Mouse (Mus musculus) adrenal gland (tissue): ENCODE measurements at regions not wholly inside any gene's neighbourhood (a gene's known extent, or its start where the extent isn't known, plus 50 kb on each side); places are given as distances from the start of the nearest gene placed in this dataset.

Experiments used
- intact Hi-C: fragments of 180-260 bp; cut with DNase I; formaldehyde crosslinking; loops from one replicate; pipeline ENCODE4 v1.15.1; 2025

DNA sequence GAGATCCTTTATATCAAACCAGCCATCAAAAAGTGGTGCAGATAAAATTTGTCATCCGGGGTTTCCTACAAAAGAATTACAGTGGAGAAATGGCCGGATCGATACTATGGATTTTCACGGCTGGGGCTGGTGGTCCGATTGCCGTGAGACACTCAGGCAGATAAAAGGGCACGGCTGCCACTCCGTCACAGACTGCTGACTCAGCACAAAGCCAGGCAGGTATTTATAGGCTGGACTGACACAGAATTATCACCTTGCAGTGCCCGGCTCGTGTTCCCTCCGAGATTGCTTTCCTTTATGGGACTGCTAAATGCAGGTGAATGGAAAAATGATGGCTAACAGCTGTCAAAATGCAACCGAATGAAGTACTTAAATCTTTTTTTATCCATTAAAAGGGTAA lies 199.5 kb upstream of the Zfp64 start:
- intact Hi-C loops = no loop called here

DNA sequence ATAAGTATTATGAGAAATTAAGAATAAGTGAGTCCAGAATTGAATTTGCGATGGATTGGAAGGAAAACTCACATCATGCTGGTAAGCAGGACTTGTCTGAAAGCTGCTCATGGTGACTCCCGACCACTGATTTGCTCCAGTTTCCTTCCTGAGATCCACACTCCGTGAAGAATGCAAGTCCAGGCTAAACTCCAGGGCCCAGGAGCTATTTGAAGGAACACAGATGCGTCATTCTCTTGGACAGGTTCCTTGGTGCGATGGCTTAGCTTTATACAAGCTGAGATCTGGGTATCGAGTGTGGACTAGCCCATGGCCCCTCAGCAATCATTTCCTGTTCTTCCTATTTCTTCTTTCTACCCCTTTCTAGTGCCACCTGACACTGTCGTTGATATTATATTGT lies 192.3 kb upstream of the Zfp64 start:
- intact Hi-C loops = no loop called here

DNA sequence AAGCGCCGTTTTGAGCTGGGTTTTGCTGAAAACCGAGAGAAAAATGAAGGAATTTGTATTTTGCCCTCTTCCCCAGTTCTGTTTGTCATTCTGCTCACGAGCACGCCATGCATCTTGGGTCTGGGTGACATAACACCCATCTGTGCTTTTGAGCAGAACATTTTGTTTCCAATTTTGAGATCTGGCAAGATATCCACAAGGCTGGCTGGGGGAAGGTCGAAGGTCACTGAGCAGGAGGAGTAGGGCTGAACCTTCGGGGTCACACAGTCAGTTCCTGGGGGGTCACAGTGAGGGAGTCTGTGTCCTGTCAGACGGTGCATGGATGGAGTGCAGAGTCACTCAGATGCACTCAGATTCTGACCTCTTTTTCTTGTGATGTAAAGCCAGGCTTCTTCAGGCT lies 186.8 kb upstream of the Zfp64 start:
- intact Hi-C loops = no loop called here

DNA sequence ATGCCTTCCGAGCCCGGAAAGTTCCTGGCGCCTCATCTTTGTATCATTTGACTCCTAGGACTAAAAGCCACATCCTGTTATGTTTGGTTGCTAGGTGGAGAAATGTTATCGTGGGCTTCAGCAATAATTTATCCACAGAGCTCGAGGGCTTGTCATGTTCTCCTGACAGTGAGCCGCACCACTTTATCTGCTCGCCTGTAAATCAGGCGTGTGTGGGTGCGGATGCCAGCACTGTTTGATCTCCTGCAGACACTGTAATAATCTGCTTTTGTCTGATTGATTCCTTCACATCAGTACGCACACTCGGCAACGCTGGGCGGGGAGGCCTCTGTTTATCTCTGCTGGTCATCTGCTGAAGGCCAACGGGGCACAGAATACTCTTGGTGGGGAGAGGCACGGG lies 178.5 kb upstream of the Zfp64 start:
- intact Hi-C loops = no loop called here

DNA sequence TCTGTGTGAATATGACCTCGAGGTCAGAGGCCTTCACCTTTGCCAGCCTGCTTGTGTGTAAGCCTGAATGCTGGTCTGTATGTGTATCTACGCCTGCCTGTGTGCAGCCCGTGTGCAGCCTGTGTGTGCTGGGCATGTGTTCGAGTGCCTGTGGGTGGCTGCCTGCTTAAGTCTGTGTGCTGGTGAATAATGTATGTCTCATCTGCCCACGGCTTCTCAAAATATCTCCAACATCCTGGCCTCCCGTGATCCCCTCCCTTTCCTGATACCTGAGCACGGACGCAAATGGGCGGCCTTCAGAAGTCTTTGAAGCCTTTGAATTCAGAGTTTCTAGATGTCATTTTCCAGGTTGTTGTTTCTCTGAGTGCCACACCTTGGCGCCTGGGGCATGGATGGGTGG lies 170.1 kb upstream of the Zfp64 start:
- intact Hi-C loops = no loop called here

DNA sequence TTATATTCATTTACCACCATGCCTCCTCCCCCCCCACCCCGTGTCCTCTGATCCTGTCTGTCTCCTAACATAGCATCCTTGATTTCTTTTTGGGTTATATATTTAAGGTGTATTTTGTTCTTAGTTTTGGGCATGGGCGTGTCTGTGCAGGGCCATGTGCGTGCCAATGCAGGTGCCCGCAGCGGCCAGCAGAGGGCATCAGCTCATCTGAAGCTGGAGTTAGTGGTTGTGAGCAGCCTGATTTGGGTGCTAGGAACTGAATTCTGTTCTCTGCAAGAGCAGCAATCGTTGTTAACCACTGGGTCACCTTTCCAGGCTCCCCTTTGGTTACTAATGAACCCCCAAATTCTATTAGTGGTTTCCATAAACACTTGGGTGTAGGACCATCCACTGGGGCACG lies 167.5 kb upstream of the Zfp64 start:
- intact Hi-C loops = no loop called here

DNA sequence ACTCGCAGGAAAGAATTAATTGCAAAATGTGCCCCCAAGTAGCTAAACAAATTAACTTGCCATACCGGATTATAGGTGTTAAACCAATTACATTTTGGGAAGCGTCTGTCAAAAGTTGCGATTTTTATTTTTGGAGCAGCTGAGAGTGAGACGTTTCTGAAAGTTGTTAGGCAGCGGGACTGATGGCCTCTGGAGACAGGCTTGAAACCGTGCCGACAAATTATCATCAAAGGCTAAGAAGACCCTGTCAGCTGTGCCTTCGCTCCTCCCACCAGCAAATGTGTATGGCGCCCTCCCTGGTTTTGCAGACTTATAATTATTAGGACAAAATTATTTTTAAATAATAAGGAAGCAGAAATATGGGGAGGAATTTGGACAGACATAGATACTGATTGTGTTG lies 161.5 kb upstream of the Zfp64 start:
- intact Hi-C loops = no loop called here

DNA sequence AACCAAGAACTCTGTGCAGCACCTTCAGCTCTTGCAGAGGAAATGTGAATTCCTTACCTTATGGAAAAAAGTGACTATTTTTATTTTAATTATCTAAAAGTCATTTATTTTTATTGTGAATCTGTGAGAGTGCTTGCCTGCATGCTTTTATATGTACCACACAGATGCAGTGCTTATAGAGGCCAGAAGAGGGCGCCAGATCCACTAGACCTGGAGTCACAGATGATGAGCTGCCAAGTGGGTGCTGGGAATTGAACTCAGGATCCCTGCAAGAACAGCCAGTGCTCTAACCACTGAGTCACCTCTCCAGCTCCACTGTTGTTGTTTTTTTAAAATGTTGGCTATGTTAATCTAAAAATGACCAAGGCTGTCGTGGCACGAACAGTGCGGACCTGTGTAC lies 153.7 kb upstream of the Zfp64 start:
- intact Hi-C loops = loop anchor here (5.0 kb wide), 1 partner anchor 47 kb away; no protein-coding TSS in a partner anchor

DNA sequence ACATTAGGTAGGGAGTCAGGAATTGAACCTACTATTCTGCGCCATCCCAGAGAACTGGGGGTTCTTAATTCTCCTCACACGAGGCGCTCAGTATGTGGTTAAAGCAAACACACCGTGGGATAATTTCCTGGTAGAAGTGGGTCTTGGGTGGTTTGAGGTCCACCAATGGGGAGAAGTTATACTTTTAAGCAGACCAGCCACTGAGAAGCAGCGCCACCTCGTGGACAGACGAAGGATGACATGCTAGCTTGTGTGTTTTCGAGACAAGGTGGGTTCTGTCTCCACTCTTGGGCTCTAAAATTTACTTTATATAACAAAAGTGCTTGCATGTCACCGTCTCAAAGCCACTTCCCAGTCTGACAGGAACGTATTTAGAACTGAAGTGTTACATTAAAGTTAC lies 152.7 kb upstream of the Zfp64 start:
- intact Hi-C loops = loop anchor here (5.0 kb wide), 1 partner anchor 46 kb away; no protein-coding TSS in a partner anchor

DNA sequence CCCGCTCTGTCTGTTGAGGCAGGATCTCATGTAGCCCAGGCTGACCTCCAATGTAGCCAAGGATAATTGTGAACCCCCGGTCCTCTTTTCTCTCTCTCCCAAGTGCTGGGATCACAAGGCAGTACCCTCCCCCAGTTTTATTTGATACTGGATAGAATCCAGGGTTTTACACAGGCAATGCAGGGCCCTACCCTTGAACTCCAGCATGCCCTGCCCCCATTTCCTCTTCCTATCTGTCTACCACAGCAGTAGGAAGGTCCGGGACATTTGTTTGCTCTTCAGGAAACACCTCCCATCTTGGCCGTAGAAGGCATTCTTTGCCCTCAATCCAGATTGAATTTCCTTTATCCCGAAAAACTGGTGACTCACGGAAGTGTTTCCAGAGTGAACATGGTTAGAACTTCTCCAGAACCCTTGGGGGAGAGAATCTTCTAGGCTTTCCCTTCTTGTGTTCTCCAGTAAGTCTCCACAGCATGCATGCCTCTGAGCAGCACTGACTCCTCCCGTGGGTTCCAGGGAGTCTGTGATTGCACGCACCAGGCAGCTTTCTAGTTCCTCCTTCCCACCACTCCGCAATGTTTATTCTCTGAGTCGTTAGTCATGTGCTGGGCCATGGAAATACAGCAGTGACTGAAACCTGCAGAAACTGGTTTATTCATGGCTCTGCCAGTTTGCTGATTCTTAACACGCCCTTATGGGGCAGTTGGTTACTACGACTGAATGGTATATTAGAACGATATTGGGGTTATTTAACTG lies 146.3 kb upstream of the Zfp64 start:
- intact Hi-C loops = no loop called here

DNA sequence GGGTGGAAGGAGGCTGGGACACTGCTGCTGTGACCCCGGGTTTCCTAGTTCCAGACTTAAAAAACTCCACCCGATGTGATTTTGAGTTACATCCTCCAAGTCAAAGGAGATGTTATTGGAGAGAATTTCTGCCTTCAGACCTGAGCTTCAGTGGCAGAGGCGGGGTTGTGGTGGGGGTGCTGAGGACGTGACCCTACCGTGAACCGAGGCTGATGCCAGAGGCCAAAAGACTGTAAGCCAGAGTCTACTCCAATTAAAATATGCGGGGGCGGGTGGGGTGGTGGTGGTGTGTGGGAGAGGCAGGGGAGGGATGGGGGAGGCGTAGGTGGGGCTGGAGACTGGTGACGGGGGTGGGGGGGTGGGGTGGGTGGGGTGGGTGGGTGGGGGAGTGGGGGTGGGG lies 145.1 kb upstream of the Zfp64 start:
- intact Hi-C loops = no loop called here

DNA sequence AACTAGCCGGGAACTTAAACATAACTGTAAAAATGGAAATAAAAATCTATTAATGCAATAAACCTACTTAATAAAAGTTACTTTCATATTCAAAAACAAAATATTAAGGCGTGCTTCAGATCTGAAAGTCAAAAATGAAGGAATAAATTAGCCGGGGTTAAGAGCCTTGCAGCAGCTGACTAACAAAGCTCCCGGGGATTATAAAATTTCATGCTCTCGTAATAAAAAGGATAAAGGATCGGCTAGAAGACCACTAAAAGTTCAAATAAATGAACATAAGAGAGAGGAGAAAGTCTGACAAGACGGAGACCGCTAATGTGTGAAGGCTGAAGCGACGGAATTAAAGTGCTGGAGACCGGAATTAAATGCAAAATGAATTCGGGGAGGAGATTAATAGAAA lies 144.3 kb upstream of the Zfp64 start:
- intact Hi-C loops = no loop called here

DNA sequence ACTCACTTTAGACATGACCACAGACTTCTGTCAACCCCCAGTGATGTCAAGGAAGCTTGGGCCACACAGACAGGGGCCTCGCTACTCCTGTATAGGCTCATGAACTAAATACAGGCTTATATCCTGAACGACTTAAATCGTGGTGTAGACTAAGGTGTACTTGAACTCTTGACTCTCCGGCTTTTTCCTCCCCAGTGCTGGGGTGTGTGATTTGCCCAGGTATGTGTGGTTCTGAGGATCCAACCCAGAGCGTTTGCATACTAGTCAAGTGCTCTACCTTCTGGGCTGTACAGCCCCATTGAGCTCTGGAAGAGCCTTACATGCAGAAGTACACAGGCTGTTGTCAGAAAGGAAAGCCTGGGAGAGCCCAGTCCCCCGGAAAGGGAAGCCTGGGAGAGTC lies 143.2 kb upstream of the Zfp64 start:
- intact Hi-C loops = no loop called here

DNA sequence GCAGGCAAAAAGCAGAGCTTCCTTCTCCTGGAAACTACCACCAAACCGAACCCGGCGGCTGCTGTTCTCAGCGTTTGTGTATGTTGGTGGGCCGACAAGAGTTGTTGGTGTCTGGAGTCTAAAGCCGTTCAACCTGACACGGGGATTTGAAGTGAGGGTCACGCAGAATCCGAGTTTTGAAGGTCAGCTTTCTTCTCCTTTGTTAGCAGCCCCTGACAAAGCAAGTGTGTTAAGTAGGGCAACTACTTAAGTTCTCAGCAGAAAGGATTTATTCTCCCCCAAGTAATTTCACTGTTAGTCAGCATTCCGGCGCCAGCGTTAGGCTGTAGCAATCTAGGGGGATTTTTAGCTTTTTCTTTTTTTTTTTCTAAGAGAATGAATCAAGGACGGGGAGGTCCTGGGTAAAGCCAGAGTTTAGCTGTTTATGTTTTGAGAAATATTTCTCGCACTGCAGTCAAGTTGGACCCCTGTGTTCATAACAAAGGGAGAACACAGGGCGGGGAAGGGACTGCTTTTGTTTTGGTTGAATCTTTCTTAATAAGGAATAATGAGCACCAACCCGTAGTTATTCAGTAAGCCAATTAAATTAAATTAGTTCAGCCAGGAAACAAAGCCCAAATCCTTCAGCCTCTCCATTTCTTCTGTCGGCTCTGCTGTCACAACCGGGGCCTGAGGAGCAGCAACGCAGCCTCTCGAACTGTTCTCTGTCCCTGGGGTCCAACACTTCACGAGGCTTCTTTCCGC lies 138.8 kb upstream of the Zfp64 start:
- intact Hi-C loops = no loop called here

DNA sequence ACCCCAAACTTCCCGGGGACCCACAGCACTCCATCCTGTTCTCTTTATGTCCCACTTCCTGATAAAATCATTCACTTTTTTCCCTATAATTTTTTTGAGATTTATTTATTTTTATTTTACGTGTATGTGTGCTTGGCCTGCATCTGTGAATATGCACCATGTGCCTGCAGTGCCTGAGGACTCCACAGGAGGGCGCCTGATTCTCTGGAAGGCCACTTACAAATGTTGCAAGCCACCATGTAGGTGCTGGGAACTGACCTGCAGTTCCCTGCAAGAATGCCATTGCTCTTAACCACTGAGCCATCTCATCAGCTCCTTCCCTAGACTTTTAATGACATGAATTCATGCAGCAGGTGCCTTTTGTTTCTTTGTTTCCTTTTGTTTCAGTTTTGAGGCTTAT lies 134.9 kb upstream of the Zfp64 start:
- intact Hi-C loops = no loop called here

DNA sequence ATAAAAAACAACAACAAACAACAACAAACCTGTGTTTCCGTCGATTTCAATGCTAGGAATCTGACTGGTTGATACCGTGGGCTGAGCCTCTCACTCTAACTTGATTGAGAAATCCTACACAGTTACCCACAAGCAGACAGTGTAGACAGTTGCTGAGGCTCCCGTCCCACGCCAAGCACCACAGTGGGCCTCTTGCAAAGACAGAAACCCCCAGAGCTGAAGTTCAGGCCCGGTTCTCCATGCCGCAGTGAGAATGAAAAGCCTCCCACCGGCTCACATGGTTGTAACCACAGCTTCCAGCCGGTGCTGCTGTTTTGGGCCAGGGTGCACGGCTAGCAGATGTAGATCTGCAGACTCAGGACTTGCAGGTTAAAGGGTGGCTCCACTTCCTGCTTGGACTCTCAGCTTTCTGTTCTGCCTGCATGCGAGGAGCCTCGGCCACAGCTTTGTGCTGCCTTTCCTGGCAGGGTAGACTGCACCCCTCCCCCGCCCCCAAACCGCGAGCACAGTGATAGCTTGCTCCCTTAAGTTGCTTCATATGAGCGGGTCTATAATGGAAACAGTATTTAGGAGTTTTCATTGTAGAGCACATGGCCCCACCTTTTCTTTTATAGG lies 133.6 kb upstream of the Zfp64 start:
- intact Hi-C loops = no loop called here

DNA sequence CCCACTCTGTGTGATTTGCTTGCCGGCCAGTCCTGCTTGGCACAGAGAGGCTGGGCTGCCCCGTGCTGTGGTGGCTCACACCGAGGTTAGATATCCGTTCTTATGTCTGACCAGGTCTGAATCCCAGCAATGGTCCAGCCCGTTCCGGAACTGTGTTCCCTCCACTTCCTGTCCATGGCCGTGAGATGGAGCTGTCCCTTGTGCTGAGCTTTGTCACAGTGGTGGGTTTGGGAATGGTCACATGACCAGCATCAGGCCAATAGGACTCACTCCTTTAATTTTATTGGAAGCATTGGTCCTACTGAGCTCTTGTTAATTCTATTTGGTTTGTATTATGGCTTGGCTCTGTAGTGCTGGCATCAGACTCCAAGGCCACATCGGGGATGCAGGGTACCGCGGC lies 132.9 kb upstream of the Zfp64 start:
- intact Hi-C loops = no loop called here

DNA sequence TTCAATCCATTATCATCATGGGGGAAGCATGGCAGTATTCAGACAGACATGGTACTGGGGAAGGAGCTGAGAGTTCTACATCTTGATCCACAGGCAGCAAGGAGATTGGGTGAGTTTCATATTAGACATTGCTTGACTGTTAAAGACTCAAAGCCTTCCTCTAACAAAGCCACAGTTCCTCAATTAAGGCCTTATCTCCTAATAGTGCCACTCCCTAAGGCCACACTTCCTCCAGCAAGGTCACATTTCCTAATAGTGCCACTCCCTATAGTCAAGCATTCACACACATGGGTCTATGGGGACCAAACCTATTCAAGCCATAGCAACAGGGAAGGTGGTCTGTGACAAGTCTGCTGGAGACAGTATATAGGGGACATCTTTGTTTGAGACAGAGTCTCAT lies 115.9 kb upstream of the Zfp64 start:
- intact Hi-C loops = no loop called here

DNA sequence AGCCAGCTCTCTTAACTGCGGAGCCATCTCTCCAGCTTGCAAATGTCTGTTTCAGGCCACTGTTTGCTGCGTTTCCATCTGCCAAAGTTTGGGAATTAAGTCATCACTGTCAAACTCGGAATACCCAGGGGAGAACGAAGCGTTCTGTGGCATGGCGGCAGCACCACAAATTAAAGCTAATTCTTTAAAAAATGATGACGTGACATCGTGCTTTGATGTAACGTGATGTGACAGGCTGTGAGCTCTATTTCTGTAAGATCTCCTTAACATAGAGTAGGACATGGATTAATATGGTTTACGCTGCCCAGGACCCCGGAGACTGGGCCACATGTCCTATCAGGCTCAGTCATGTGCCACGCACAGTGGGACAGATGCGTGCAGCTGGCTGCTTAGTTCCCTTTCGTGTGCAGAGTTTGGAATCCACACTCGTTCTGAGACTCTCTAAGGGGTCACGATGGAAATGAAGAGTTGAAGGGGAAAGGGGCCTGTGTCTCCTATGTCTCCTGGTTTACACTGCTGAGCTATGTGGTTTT lies 109.8 kb upstream of the Zfp64 start:
- intact Hi-C loops = no loop called here

DNA sequence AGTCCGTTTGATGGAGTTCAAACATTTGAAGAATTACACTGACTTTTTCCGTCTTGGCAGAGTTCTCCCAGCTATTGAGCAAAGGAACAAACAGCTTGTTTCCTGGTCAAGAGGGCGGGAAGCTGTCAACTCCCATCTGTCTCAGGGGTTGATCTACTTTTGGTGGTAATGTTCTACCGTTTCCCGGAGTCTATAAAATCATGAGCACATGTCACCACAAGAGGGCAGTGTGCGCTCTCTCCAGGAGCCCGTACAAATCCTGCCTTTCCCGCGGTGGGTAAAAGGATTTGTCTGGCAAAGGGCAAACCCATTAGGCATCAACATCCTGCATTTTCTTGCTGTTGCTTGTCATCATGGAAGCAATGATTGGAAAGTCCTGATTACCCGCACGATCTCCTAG lies 106.1 kb upstream of the Zfp64 start:
- intact Hi-C loops = loop anchor here (5.0 kb wide), 2 partner anchors 46 to 1041 kb away; no protein-coding TSS in a partner anchor

DNA sequence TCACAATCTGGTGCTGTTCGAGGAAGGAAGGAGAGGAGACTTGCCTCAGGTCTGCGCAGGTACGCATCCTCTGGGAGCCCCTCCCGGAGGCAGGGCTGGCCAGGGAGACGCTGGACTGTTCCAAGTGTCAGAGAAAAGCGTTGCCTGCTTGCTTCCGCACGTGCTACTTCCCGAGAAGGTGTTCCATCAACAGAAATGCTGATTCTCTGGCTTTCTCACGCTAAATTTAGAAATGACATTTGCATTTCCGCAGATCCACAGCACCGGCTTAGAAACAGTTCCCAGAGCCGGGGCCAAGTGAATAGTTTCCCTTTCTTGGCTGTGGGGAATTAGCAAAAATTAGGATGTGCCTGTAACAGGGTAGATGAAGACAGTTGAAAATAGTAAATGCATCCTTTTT lies 105.1 kb upstream of the Zfp64 start:
- intact Hi-C loops = loop anchor here (5.0 kb wide), 2 partner anchors 47 to 1042 kb away; no protein-coding TSS in a partner anchor

DNA sequence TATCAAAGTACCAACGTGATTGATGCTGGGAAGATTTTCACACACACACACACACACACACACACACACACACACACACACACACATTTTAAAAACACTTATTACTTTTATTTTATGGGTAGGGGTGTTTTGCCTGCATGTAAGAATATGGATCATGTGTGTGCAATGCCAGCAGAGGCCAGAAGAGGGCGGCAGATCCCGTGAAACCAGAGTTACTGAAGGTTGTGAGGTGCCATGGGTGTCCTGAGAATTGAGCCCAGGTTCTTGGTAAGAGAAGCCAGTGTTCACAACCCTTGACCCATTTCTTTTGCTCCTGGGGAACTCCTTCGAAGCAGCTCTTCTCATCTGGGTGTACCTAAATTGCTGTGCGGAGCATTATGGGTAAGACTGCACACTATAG lies 102.4 kb upstream of the Zfp64 start:
- intact Hi-C loops = no loop called here
